Mouse (Mus musculus): Measurements from ENCODE around the gene Celf5.

The Celf5 gene

DNA sequence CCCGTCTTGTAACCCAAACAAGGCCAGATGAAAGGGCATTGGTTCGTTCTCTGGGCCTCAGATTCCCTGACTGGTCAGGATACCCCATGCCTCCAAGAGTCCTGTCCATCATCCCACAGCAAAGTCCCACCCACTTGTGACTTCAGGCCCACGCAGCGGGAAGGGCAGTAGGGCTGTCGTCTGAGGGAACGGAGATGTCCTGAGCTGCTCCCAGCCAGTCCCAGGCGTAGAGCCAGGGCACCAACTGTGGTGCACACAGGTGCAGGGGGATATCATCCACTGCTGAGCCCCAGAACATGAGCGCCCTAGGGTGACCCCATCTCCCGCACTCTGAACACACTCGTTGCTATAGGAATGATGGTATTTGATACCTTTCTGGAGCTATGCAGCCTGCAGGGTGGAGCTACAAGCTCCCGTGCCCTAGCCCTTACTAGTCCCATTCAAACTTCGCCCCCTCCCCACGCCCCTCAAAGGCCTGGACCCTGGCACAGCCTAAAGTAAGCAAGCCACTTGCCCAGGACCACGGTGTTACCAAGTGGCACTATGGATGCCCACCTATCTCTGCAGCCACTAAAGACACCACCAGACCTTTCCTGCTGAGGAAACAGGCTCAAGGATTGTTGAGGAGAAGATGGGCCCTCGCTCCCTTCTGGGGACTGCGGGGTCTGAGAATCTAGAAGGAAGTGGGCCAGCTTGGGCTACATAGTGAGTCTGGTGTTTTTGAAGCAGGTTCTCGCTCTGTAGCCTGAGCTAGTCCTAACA lies 66.8 kb downstream of the Celf5 start:
- no peak for DNase-seq (ENCODE audit: low spot score in 2 of 2)

DNA sequence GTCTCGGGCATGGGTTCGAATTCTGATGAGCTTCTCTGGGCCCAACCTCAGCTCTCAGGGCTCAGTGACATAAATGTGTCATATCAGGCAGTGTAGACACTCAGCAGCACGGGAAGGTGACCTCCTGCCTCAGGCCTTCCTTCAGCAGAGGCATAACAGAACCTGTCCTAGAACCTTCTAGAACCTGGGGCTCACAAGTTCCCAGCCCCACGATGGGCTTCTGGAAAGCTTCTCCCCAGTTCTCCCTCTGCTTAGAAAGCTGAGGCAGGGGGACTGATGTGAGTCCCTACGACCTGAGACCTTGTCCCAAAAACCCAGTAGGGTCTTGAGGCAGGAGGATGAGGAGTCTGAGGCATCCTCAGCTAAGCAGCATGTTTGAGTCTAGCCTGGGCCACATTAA lies 67.4 kb downstream of the Celf5 start:
- no peak for DNase-seq (ENCODE audit: low spot score in 2 of 2)

DNA sequence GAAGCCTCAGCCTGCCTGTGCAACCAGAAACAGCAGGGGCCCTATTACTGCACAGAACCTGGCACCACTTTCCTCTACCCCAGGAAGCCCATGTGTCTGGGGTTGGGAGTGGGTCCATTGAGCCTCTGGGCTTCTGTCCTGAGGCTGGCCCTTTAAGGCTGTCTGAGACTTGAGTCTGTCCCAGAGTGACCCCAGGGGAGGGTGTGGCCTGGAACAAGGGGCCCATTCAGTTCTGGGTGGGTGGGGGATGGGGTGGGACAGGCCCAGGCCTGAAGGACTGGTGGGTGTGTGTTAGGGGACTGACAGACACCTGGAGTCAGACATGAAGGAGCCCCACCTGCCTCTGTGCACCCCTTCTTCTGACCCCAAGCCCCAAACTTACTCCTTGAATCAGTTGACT lies 67.8 kb downstream of the Celf5 start:
- no peak for DNase-seq (ENCODE audit: low spot score in 2 of 2)

DNA sequence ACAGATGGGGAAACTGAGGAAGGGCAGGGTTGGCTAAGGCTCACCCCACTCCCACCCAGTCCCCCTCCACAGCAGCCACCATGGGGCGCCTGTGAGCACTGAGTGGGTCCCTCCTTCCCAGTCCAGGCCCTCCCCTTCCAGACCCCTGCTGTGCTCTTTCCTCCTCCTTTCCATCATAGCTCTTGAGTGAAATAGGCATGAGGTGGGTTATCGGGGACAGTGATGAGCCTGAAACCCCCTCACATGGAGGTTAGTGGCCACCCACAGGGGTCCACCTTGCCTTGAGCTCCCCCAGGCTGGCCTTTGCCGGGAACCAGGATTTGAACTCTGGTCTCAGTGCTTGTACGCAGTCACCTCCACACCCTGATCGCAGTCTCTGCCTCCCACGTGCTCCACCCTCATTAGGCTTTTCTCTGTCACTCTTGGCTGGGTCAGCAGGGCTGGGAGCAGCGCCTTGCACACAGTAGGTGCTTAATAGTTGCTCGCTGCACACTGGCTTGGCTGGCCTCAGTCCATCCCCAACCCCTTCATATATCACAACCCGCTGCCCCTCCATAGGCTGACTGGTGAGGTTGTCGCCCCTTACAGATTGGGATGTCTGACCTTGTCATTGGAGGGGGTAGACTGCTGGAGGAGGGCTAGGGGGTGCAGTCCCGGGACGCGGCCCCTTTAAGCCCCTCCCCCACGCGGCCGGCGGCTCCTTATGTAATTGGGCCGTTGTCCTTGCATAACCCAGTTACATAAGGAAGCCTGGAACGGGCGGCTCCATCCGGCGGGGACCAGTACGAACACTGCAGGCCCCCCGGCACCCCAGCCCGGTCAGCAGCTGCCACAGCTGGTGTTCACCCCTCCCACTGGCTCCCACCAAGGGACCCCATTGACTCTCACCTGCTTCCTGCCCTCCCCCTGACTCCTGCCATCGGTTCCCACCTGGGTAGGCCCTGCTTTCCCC lies 68.9 kb downstream of the Celf5 start:
- DNase-seq (ENCODE audit: low spot score in 2 of 2) = peak; percentile 69 to 79

- no peak for DNase-seq (ENCODE audit: low spot score in 2 of 2)
These were observed 69.8 kb downstream of the Celf5 start for GRCm38 (mm10) chr10:81412586-81413309.

- peak; percentile 65 for DNase-seq (ENCODE audit: low spot score in 2 of 2)
These were observed 70.8 kb downstream of the Celf5 start for GRCm38 (mm10) chr10:81411471-81412400.

DNA sequence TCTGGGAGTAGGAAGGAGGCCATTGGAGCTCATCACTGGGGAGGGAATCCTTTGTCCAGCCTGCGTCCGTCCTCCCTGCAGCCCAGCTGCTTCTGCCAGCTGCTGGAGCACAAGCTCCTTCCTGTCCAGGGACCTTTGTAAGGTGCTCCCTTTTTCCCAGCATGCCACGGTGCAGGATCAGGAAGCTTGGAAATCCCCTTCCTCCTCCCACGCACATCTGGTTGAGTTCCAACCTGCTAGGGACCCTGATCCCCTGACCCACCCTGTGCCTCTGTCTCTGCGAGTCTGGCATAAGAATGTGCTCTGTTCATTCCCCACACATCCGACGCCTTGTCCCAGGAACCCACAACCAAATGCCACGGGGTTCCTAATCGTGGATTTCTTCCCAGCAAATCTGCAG lies 71.5 kb downstream of the Celf5 start:
- no peak for DNase-seq (ENCODE audit: low spot score in 2 of 2)

- no peak for DNase-seq (ENCODE audit: low spot score in 2 of 2)
These were observed 72.2 kb downstream of the Celf5 start for GRCm38 (mm10) chr10:81410350-81410749.

DNA sequence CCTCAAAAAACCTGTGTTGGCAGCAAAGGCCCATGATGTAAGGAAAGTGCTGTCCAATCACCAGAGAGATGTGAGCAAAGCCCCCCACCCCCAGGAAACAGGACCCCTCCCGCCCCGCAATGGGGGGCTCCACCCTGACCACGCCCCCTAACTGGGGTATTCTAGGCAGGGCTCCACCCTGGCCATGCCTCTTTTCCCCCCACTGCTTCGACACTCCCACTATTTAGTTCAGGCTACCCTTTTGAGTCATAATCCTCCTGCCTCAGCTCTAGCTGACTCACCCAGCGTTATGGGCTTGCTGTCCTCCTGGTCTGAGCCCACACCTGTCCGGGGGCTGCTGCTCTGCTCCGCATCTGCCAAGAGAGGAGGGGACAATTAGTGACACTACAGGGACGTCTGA lies 73.2 kb downstream of the Celf5 start:
- no peak for DNase-seq (ENCODE audit: low spot score in 2 of 2)

Data from right cerebral cortex, postnatal 36 days (tissue).